ENCODE assay signal across 8 mouse cellular contexts in genomic region chrX:142226542-142226941, GRCm38 (mm10). TPM values are rescaled to one million over a fixed set of nuclear protein-coding genes. Genes with fewer than 3 reads are reported as not detected.
DNase-seq lines count a peak whose midpoint lies in the region; ATAC-seq and TF ChIP-seq lines count a peak whose summit lies in the region.

TSS of gene Nxt2 (plus strand) at chrX:142226770.

- peak within 1 kb of the TSS; percentile 45 for H3K4me2 ChIP-seq in midbrain, postnatal 0 days (ENCODE audit: low read depth, low read length, poor library complexity, severe bottlenecking)

- H3K4me1 ChIP-seq in cerebellum, adult 2 months (ENCODE audit: control insufficient read depth, insufficient read depth, low read length), result no peaks in the 10 kb centered on the region
- H3K4me1 ChIP-seq in spleen, adult 2 months (ENCODE audit: control insufficient read depth, insufficient read depth, insufficient read length), result no peaks in the 10 kb centered on the region
- no peaks in the 10 kb centered on the region for H3K4me1 ChIP-seq in midbrain, postnatal 0 days (ENCODE audit: insufficient read depth, low read length)

- H3K9me3 ChIP-seq in midbrain, postnatal 0 days (ENCODE audit: low read length), result no peaks in the 10 kb centered on the region

- DNase-seq in cerebellum, adult 2 months, result no peak
- DNase-seq in cerebellum, adult 11-12 months, result no peak
- DNase-seq in spleen, adult 2 months (ENCODE audit: low read depth in 1 of 2, low spot score in 2 of 2), result no peak
- no peak for DNase-seq in spleen, adult 18-20 months
- DNase-seq in left cerebral cortex, adult 8-10 months (ENCODE audit: low spot score in 2 of 2), result no peak
- no peak for DNase-seq in midbrain, postnatal 0 days (ENCODE audit: low spot score)
- DNase-seq in embryo, embryonic 9.5 days (ENCODE audit: extremely low spot score), result no peak
- DNase-seq in retina, embryonic 14.5 days (ENCODE audit: low spot score), result no peak

- TF ChIP-seq POLR2A in cerebellum, adult 2 months (IDR thresholded peaks at IDR 0.05; ENCODE audit: borderline replicate concordance, insufficient read depth, low read length), result no peak
- TF ChIP-seq POLR2A in spleen, adult 2 months (IDR thresholded peaks at IDR 0.05; ENCODE audit: low read depth, low read length), result no peak

- WGBS in cerebellum, adult 2 months, result 90% methylated on average over 14 of the region's 14 CpGs
- 84% methylated on average over 14 of the region's 14 CpGs for WGBS in spleen, adult 2 months
- 92% methylated on average over 14 of the region's 14 CpGs for WGBS in midbrain, postnatal 0 days

- no peaks in the 10 kb centered on the region for H3K27me3 ChIP-seq in cerebellum, adult 2 months (ENCODE audit: control insufficient read depth, insufficient read depth, low read length)
- no peaks in the 10 kb centered on the region for H3K27me3 ChIP-seq in spleen, adult 2 months (ENCODE audit: control insufficient read depth, insufficient read depth, low read length)
- H3K27me3 ChIP-seq in midbrain, postnatal 0 days (ENCODE audit: insufficient read depth, low read length), result peaks cover 3% of the 10 kb centered on the region; the same call in 1 of the 2 replicates

- no peak within 1 kb of the TSS for H3K27ac ChIP-seq in cerebellum, adult 2 months (ENCODE audit: insufficient read depth, low read length)
- H3K27ac ChIP-seq in spleen, adult 2 months (ENCODE audit: insufficient read depth, low read length), result no peak within 1 kb of the TSS
- no peak within 1 kb of the TSS for H3K27ac ChIP-seq in midbrain, postnatal 0 days (ENCODE audit: low read depth, low read length)

- ATAC-seq in midbrain, postnatal 0 days (ENCODE audit: low FRiP score), result no peak

- H3K36me3 ChIP-seq in spleen, adult 2 months (ENCODE audit: control insufficient read depth, insufficient read depth, low read length), result no peaks in the 10 kb centered on the region
- H3K36me3 ChIP-seq in midbrain, postnatal 0 days (ENCODE audit: insufficient read depth, low read length), result no peaks in the 10 kb centered on the region

- TF ChIP-seq CTCF in cerebellum, adult 2 months (IDR thresholded peaks at IDR 0.05; ENCODE audit: borderline replicate concordance, insufficient read depth, low read depth, low read length), result no peak
- TF ChIP-seq CTCF in spleen, adult 2 months (IDR thresholded peaks at IDR 0.05; ENCODE audit: extremely low read depth, insufficient read depth, insufficient read length, insufficient replicate concordance), result no peak
- TF ChIP-seq CTCF in midbrain, postnatal 0 days (IDR thresholded peaks at IDR 0.05), result no peak

- no peak within 1 kb of the TSS for H3K9ac ChIP-seq in midbrain, postnatal 0 days (replicated peaks; ENCODE audit: low read length, poor library complexity, severe bottlenecking)

- H3K4me3 ChIP-seq in cerebellum, adult 2 months (replicated peaks; ENCODE audit: insufficient read depth, low read depth, low read length), result peak within 1 kb of the TSS; percentile 70
- H3K4me3 ChIP-seq in spleen, adult 2 months (ENCODE audit: extremely low read depth, insufficient read depth, insufficient read length), result peak within 1 kb of the TSS; percentile 98
- H3K4me3 ChIP-seq in midbrain, postnatal 0 days (ENCODE audit: low read depth, low read length), result peak within 1 kb of the TSS; percentile 48

RNA-seq across cellular contexts. Expression of gene Nxt2, which starts in this region (rescaled TPM):
- 36.9 and 38.6 TPM in 2 replicates for polyA plus RNA-seq in cerebellum, adult 2 months (2012; rRNA removed)
- polyA plus RNA-seq in spleen, adult 2 months (2012; rRNA removed), result 0.68 and 0.84 TPM in 2 replicates
- total RNA-seq in left cerebral cortex, adult 8-10 months (2022), result 10 to 100 TPM; 28.6 to 35.4 (median 33.9) TPM
- 18.8 and 22.4 TPM in 2 replicates for total RNA-seq in midbrain, postnatal 0 days (2014; rRNA removed)
- 23.5 and 24.4 TPM in 2 replicates for polyA plus RNA-seq in midbrain, postnatal 0 days (2015; fragmentation: Nextera tagmentation; extraction: Ambion mirVana)

Comparison
In these comparisons a context has a peak if more than half of its experiments do, and no peak if none do; other contexts are left out.
1. RNA of gene Nxt2 (polyA plus RNA-seq): 36.9 to 38.6 TPM in cerebellum, adult 2 months and 23.5 to 24.4 TPM in midbrain, postnatal 0 days; 0.68 to 0.84 TPM in spleen, adult 2 months; every median in the first group is over 10 times any median in the second.
2. H3K4me3 ChIP-seq: peak in every context shown above with its lines; median percentile 98 in spleen, adult 2 months; 70 in cerebellum, adult 2 months; 48 in midbrain, postnatal 0 days.